In the genomic region with DNA sequence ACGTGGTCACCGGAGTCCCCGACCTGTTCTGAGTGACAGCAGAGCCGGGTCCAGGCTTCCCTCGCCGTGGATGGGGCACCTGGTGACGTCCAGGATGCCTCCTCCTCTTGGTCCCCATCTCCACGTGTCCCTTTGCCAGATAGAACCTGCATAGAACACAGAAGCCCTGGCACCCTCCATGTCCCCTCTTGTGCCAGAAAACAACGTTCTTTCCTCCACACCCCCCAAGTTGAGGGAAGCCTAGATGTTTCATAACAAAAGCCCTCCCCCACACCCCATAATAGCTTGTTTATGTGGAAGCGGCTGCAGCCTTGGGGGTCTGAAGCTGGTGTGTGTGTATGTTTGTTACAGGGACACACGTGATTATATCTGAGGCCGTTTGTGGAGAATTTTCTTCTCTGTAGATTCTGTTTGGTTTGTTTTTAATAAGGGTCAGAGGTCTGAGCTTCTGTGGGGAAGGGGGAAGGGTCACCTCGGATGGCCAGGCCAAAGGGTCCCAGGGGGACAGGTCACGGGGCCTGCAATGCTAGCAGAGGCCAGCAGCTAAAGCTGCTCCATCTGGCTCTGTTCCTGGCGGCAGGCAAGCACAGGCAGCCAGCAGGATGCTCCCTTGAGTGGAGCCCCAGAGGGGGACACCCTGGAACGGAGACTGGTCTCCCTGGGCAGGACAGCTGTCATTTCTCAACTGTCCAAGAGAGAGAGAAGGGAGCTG, we compare ENCODE assay signal across 7 mouse cellular contexts.
DNase-seq lines count a peak whose midpoint lies in the region; ATAC-seq and TF ChIP-seq lines count a peak whose summit lies in the region.

No protein-coding gene starts in this region.

- WGBS in hindbrain, postnatal 0 days, result under 1% methylated on average over 16 of the region's 16 CpGs

- H3K27ac ChIP-seq in hindbrain, postnatal 0 days, result peak overlapping the region; percentile 99

- ATAC-seq in hindbrain, postnatal 0 days, result peak; percentile 64
- ATAC-seq in megakaryocyte, adult 5-6 weeks (ENCODE audit: poor library complexity, severe bottlenecking), result peak; percentile 55

- no peaks in the 10 kb centered on the region for H3K36me3 ChIP-seq in hindbrain, postnatal 0 days (ENCODE audit: insufficient read depth, low read length)

- peak; percentile 51 to 61 for DNase-seq in adrenal gland, adult 18-20 months (ENCODE audit: low spot score in 2 of 2)
- peak; percentile 62 to 69 for DNase-seq in cerebellum, postnatal 36 days
- DNase-seq in gastrocnemius, postnatal 25 days, result peak; percentile 90
- DNase-seq in hindbrain, postnatal 0 days (ENCODE audit: low spot score), result peak; percentile 82
- peak; percentile 73 to 93 for DNase-seq in left cerebral cortex, postnatal 14 days (ENCODE audit: low spot score in 2 of 2)
- DNase-seq in right cerebral cortex, postnatal 25 days, result peak; percentile 60

- peak overlapping the region; percentile 41 for H3K4me2 ChIP-seq in hindbrain, postnatal 0 days (ENCODE audit: low read depth, low read length)

- intact Hi-C loops in left cerebral cortex, postnatal 14 days (cut with DNase I), result loop anchor here (2.0 to 5.0 kb wide), 2 partner anchors 34 to 58 kb away; no protein-coding TSS in a partner anchor

- TF ChIP-seq CTCF in hindbrain, postnatal 0 days (IDR thresholded peaks at IDR 0.05; ENCODE audit: low read depth), result peak; percentile 42; the same call in 1 of the 2 replicates

- no peak overlapping the region for H3K4me3 ChIP-seq in hindbrain, postnatal 0 days (ENCODE audit: low read length)

- H3K4me1 ChIP-seq in hindbrain, postnatal 0 days (ENCODE audit: insufficient read depth, low read length), result peaks cover 46% of the 10 kb centered on the region

- peak overlapping the region; percentile 61 for H3K9ac ChIP-seq in hindbrain, postnatal 0 days (replicated peaks; ENCODE audit: low read length)

- H3K27me3 ChIP-seq in hindbrain, postnatal 0 days (ENCODE audit: insufficient read depth, low read length), result no peaks in the 10 kb centered on the region

- no peaks in the 10 kb centered on the region for H3K9me3 ChIP-seq in hindbrain, postnatal 0 days (ENCODE audit: low read length)
